ENCODE assay signal across 9 mouse cellular contexts in genomic region chr3:131975940-131976628, GRCm38 (mm10).
DNase-seq lines count a peak whose midpoint lies in the region; ATAC-seq and TF ChIP-seq lines count a peak whose summit lies in the region.
"Had no signal": no experiment of that assay in that cellular context is flagged by ENCODE, and none has a peak within 500 bp of the region (broad histone marks: within the 10 kb centered on the region; RNA-seq: fewer than 3 reads in every experiment).

No protein-coding gene starts in this region.

- H3K9ac ChIP-seq in liver, adult 2 months (ENCODE audit: low read depth, low read length): no peak overlapping the region
- H3K9ac ChIP-seq in liver, embryonic 12.5 days: no peak overlapping the region
- H3K9ac ChIP-seq in intestine, embryonic 15.5 days: no peak overlapping the region
- no peak overlapping the region for H3K9ac ChIP-seq in midbrain, embryonic 13.5 days (replicated peaks)
- H3K9ac ChIP-seq: limb, embryonic 15.5 days had no signal

- H3K4me2 ChIP-seq in liver, embryonic 12.5 days: no peak overlapping the region
- no peak overlapping the region for H3K4me2 ChIP-seq in intestine, embryonic 15.5 days (replicated peaks)
- no peak overlapping the region for H3K4me2 ChIP-seq in midbrain, embryonic 13.5 days (replicated peaks)
- H3K4me2 ChIP-seq: limb, embryonic 15.5 days had no signal

- H3K27me3 ChIP-seq in liver, adult 2 months (ENCODE audit: control insufficient read depth, insufficient read depth, low read length): no peaks in the 10 kb centered on the region
- H3K27me3 ChIP-seq in liver, embryonic 12.5 days (replicated peaks): no peaks in the 10 kb centered on the region
- H3K27me3 ChIP-seq in cerebellum, adult 2 months (ENCODE audit: control insufficient read depth, insufficient read depth, low read length): no peaks in the 10 kb centered on the region
- no peaks in the 10 kb centered on the region for H3K27me3 ChIP-seq in intestine, embryonic 15.5 days (replicated peaks)
- no peaks in the 10 kb centered on the region for H3K27me3 ChIP-seq in midbrain, embryonic 13.5 days
- H3K27me3 ChIP-seq: limb, embryonic 15.5 days had no signal

- TF ChIP-seq CTCF in liver, adult 2 months (IDR thresholded peaks at IDR 0.05; ENCODE audit: low read depth, low read length): peak; percentile 77
- peak; percentile 73 for TF ChIP-seq CTCF in cerebellum, adult 2 months (IDR thresholded peaks at IDR 0.05; ENCODE audit: borderline replicate concordance, insufficient read depth, low read depth, low read length)

- 42% methylated on average over 7 of the region's 7 CpGs for WGBS in liver, adult 2 months
- WGBS in liver, embryonic 12.5 days (ENCODE audit: insufficient replicate concordance): 34% methylated on average over 7 of the region's 7 CpGs
- 44% methylated on average over 7 of the region's 7 CpGs for WGBS in cerebellum, adult 2 months
- WGBS in intestine, embryonic 15.5 days: 34% methylated on average over 7 of the region's 7 CpGs
- 37% methylated on average over 7 of the region's 7 CpGs for WGBS in midbrain, embryonic 13.5 days

- intact Hi-C loops in left cerebral cortex, postnatal 14 days (cut with DNase I): loop anchor here (5.0 to 10.0 kb wide), 2 partner anchors 111 to 381 kb away; partner anchors contain the start of gene Dkk2

- no peaks in the 10 kb centered on the region for H3K79me2 ChIP-seq in liver, adult 2 months (ENCODE audit: control insufficient read depth, insufficient read depth, low read length)

- no peak for ATAC-seq in liver, embryonic 12.5 days
- peak; percentile 86 for ATAC-seq in intestine, embryonic 15.5 days
- peak; percentile 93 for ATAC-seq in midbrain, embryonic 13.5 days

- peak; percentile 34 for DNase-seq in liver, adult 2 months (ENCODE audit: extremely low read depth, low read depth, low spot score)
- DNase-seq in cerebellum, adult 2 months: peak; percentile 20 to 30
- DNase-seq in frontal cortex, adult 2 months (ENCODE audit: extremely low spot score in 1 of 2, low spot score in 1 of 2): peak; percentile 2 to 76
- peak; percentile 37 to 58 for DNase-seq in left cerebral cortex, postnatal 14 days (ENCODE audit: low spot score in 2 of 2)
- DNase-seq in telencephalon, adult 2 months (ENCODE audit: low read depth, low spot score): peak; percentile 19

- no peak for TF ChIP-seq POLR2A in liver, adult 2 months (IDR thresholded peaks at IDR 0.05; ENCODE audit: extremely low read depth, insufficient read depth, low read length)
- no peak for TF ChIP-seq POLR2A in cerebellum, adult 2 months (IDR thresholded peaks at IDR 0.05; ENCODE audit: borderline replicate concordance, insufficient read depth, low read length)

- H3K4me3 ChIP-seq in liver, adult 2 months (ENCODE audit: insufficient read depth, low read depth, low read length): no peak overlapping the region
- no peak overlapping the region for H3K4me3 ChIP-seq in liver, embryonic 12.5 days
- no peak overlapping the region for H3K4me3 ChIP-seq in cerebellum, adult 2 months (replicated peaks; ENCODE audit: insufficient read depth, low read depth, low read length)
- H3K4me3 ChIP-seq in intestine, embryonic 15.5 days (replicated peaks): no peak overlapping the region
- H3K4me3 ChIP-seq in midbrain, embryonic 13.5 days (replicated peaks): no peak overlapping the region
- H3K4me3 ChIP-seq: limb, embryonic 15.5 days had no signal

- H3K9me3 ChIP-seq in liver, embryonic 12.5 days (replicated peaks): 0 out of 2 replicates have a peak, but pooled peaks cover 5% of the 10 kb centered on the region
- H3K9me3 ChIP-seq in intestine, embryonic 15.5 days: no peaks in the 10 kb centered on the region
- H3K9me3 ChIP-seq in midbrain, embryonic 13.5 days: no peaks in the 10 kb centered on the region
- H3K9me3 ChIP-seq: limb, embryonic 15.5 days had no signal

- no peak overlapping the region for H3K27ac ChIP-seq in liver, adult 2 months (replicated peaks; ENCODE audit: insufficient read depth, low read depth, low read length)
- no peak overlapping the region for H3K27ac ChIP-seq in liver, embryonic 12.5 days
- no peak overlapping the region for H3K27ac ChIP-seq in cerebellum, adult 2 months (ENCODE audit: insufficient read depth, low read length)
- H3K27ac ChIP-seq in intestine, embryonic 15.5 days: no peak overlapping the region
- no peak overlapping the region for H3K27ac ChIP-seq in midbrain, embryonic 13.5 days
- H3K27ac ChIP-seq: limb, embryonic 15.5 days had no signal

- H3K4me1 ChIP-seq in liver, adult 2 months (ENCODE audit: control insufficient read depth, insufficient read depth, low read length): no peaks in the 10 kb centered on the region
- H3K4me1 ChIP-seq in liver, embryonic 12.5 days: no peaks in the 10 kb centered on the region
- no peaks in the 10 kb centered on the region for H3K4me1 ChIP-seq in cerebellum, adult 2 months (ENCODE audit: control insufficient read depth, insufficient read depth, low read length)
- no peaks in the 10 kb centered on the region for H3K4me1 ChIP-seq in intestine, embryonic 15.5 days (replicated peaks)
- no peaks in the 10 kb centered on the region for H3K4me1 ChIP-seq in midbrain, embryonic 13.5 days (replicated peaks)

- no peaks in the 10 kb centered on the region for H3K36me3 ChIP-seq in liver, adult 2 months (ENCODE audit: control insufficient read depth, insufficient read depth, low read length)
- H3K36me3 ChIP-seq in liver, embryonic 12.5 days: no peaks in the 10 kb centered on the region
- no peaks in the 10 kb centered on the region for H3K36me3 ChIP-seq in intestine, embryonic 15.5 days
- H3K36me3 ChIP-seq in midbrain, embryonic 13.5 days: no peaks in the 10 kb centered on the region
- H3K36me3 ChIP-seq: limb, embryonic 15.5 days had no signal
